Mouse (Mus musculus) testis, adult 2 months (tissue): ENCODE results near the gene Rnf214.
"Not testable (repeated sequence)": the region's sequence is repeated elsewhere in the genome, so short reads cannot be mapped to it uniquely, and the experiment has no call there.

Source experiments
- CTCF ChIP-seq: fragments of 200-500 bp; IDR thresholded peaks from 2 replicates; pipeline ENCODE4 v1.5.1; 2012; ENCODE audit warnings: low read depth, mild to moderate bottlenecking, inconsistent platforms, low read length, moderate library complexity; ENCODE audit not compliant: control insufficient read depth, insufficient read depth, insufficient replicate concordance
- POLR2A ChIP-seq: fragments of 200-500 bp; IDR thresholded peaks from 2 replicates; pipeline ENCODE4 v1.6.1; 2012; ENCODE audit warnings: low read depth, mild to moderate bottlenecking, inconsistent platforms, low read length, moderate library complexity; ENCODE audit not compliant: control insufficient read depth

- TF ChIP-seq CTCF, POLR2A: not testable (repeated sequence)
Observed at GRCm38 (mm10) chr9:45846176-45846575, 60.5 kb downstream of the Rnf214 start.
